Mouse (Mus musculus) CD4-positive naive resting alpha-beta T cell, adult 57 days (primary cell): ENCODE measurements around the gene Ephx3. TPM values are rescaled to one million over a fixed set of nuclear protein-coding genes. Genes with fewer than 3 reads are reported as not detected.

Experiments used
- total RNA-seq: library from RNA; stranded (reverse); gene quantifications from one replicate; pipeline ENCODE4 v1.2.4, GENCODE M21; 2023

Gene Ephx3
- 2.6 TPM for total RNA-seq

DNA sequence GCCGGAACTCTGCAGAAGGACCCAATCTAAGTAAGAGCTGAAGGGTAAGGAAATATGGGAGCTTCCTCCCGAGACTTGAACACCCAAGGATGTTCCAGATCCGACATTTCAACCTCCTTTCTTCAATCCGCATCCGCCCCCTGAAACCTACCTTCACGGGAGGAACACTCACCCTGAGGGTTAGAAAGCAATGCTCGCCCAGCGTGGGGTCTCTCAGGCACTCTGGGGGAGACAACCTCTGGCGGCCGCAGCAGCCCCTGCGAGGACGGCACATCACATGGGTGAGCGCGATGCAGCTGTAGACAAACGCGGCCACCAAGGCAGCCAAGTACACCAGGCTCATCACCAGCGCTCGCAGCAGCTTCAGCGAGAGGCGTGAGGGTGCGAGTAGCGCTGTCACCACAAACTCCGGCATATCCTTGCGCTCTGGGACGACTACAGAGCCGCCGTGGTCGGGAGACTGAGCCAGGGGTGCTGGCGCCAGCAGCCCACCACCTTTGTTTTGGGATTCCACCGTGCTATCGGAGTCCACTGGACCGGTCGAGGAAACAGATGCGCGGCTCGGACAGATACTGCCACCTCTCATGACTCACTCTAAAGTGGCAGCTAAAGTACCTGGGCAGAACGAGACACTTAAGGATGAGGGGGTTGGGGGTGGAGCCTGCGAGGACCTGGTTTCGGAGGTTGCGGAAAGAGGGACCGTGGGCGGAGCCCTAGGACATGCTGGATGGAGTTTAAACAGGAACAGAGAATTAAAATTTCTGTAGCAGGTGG is at the start of gene Ephx3:
Gene Ephx3, minus strand, starts transcription at position 687 of the 774 bp plus-strand sequence.

DNA sequence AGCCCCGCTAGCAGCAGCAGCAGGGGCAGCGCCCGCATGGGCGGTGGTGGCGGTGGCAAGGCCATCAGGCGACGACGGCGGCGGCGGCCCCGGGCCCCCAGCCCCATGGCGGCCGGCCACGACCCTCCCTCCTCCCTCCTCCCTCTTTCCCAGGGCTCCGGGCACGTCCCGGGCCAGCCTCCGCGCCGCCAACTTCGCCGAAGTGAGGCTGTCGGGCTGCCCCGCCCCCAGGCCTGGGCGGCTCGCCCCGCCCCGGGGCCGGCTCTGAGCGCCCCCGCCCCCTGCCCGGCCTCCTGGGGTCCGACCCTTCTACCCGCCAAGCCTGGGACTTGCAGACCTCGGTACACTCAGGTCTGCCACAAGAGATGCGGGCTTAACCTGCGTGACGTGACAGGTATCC is 22.7 kb downstream of the Ephx3 start, which contains the start of gene Notch3:
Gene Notch3, minus strand, starts transcription at position 166 of the 400 bp plus-strand sequence.

Other genes with a start within 250 kb of the Ephx3 start
- gene Rrp1b, start 153.4 kb downstream of the Ephx3 start, total RNA-seq = 75.1 TPM
- 0.41 TPM for gene Hsf2bp, start 153.2 kb downstream of the Ephx3 start, total RNA-seq
- gene Notch3, start 22.7 kb downstream of the Ephx3 start, total RNA-seq = 0.12 TPM
- gene Brd4, start 95.2 kb upstream of the Ephx3 start, total RNA-seq = 314 TPM
- gene Akap8, start 131.7 kb upstream of the Ephx3 start, total RNA-seq = 356 TPM
- gene Akap8l, start 161.1 kb upstream of the Ephx3 start, total RNA-seq = 193 TPM
- gene Wiz, start 199.9 kb upstream of the Ephx3 start, total RNA-seq = 35.1 TPM
- gene Rasal3, start 214.0 kb upstream of the Ephx3 start, total RNA-seq = 585 TPM
- 84.0 TPM for gene Pglyrp2, start 234.6 kb upstream of the Ephx3 start, total RNA-seq